ENCODE assay signal across 9 mouse cellular contexts in the genomic region with DNA sequence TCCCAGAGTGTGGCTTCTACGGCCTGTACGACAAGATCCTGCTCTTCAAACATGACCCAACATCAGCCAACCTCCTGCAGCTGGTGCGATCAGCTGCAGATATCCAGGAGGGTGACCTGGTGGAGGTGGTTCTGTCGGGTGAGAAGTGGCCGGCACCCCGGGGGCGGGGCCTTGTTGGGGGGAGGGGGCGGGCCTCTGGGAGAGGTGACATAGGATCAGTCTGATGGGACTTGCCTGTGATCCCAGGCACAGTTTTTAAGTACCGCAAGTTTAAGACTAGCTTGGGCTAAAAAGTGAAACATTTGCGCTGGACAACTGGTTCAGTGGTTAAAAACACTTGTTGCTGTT. TPM values are rescaled to one million over a fixed set of nuclear protein-coding genes. Genes with fewer than 3 reads are reported as not detected.
DNase-seq lines count a peak whose midpoint lies in the region; ATAC-seq lines count a peak whose summit lies in the region.
"Had no signal": no experiment of that assay in that cellular context is flagged by ENCODE, and none has a peak within 500 bp of the region (broad histone marks: within the 10 kb centered on the region; RNA-seq: fewer than 3 reads in every experiment).

No protein-coding gene starts in this region.

- H3K27me3 ChIP-seq in heart, embryonic 10.5 days (ENCODE audit: insufficient read depth, poor library complexity, severe bottlenecking): 0 out of 2 replicates have a peak, but pooled peaks cover 3% of the 10 kb centered on the region
- no peaks in the 10 kb centered on the region for H3K27me3 ChIP-seq in neural tube, embryonic 11.5 days (ENCODE audit: control insufficient read depth, insufficient read depth, low read length)
- H3K27me3 ChIP-seq in limb, embryonic 11.5 days (ENCODE audit: control insufficient read depth, insufficient read depth, low read length): no peaks in the 10 kb centered on the region
- no peaks in the 10 kb centered on the region for H3K27me3 ChIP-seq in stomach, embryonic 14.5 days (ENCODE audit: control insufficient read depth, insufficient read depth, low read length)

- peak overlapping the region; percentile 12; the same call in 1 of the 2 replicates for H3K4me2 ChIP-seq in neural tube, embryonic 11.5 days (ENCODE audit: low read depth)
- H3K4me2 ChIP-seq in limb, embryonic 11.5 days (ENCODE audit: low read depth, severe bottlenecking): peak overlapping the region; percentile 99
- H3K4me2 ChIP-seq in stomach, embryonic 14.5 days (replicated peaks; ENCODE audit: low read depth, low read length): peak overlapping the region; percentile 83

- H3K9me3 ChIP-seq in heart, embryonic 10.5 days: no peaks in the 10 kb centered on the region
- no peaks in the 10 kb centered on the region for H3K9me3 ChIP-seq in neural tube, embryonic 11.5 days (ENCODE audit: control insufficient read depth, low read length)
- no peaks in the 10 kb centered on the region for H3K9me3 ChIP-seq in limb, embryonic 11.5 days (ENCODE audit: control insufficient read depth, low read length)
- no peaks in the 10 kb centered on the region for H3K9me3 ChIP-seq in stomach, embryonic 14.5 days (ENCODE audit: control insufficient read depth, low read depth, low read length)

- no peak for DNase-seq in heart, embryonic 10.5 days (ENCODE audit: low spot score)
- DNase-seq in heart, adult 9 months (ENCODE audit: low spot score in 2 of 2): no peak
- DNase-seq in neural tube, embryonic 11.5 days (ENCODE audit: low spot score): no peak
- no peak for DNase-seq in neural tube, embryonic 10.5 days (ENCODE audit: extremely low spot score, low spot score)
- DNase-seq in limb, embryonic 11.5 days (ENCODE audit: low spot score): no peak
- no peak for DNase-seq in right cerebral cortex, adult 18-20 months
- no peak for DNase-seq in urinary bladder, postnatal 36 days (ENCODE audit: low spot score in 2 of 2)

- peaks cover 44% of the 10 kb centered on the region for H3K4me1 ChIP-seq in heart, embryonic 10.5 days
- peaks cover 14% of the 10 kb centered on the region for H3K4me1 ChIP-seq in neural tube, embryonic 11.5 days (ENCODE audit: control insufficient read depth, insufficient read depth, low read length)
- H3K4me1 ChIP-seq in limb, embryonic 11.5 days (ENCODE audit: control insufficient read depth, insufficient read depth, low read length): peaks cover 22% of the 10 kb centered on the region
- peaks cover 20% of the 10 kb centered on the region; the same call in 1 of the 2 replicates for H3K4me1 ChIP-seq in stomach, embryonic 14.5 days (ENCODE audit: control insufficient read depth, insufficient read depth, low read length)

- H3K4me3 ChIP-seq in heart, embryonic 10.5 days: peak overlapping the region; percentile 73
- no peak overlapping the region for H3K4me3 ChIP-seq in neural tube, embryonic 11.5 days (ENCODE audit: low read depth, low read length)
- peak overlapping the region; percentile 14; the same call in 1 of the 2 replicates for H3K4me3 ChIP-seq in limb, embryonic 11.5 days (ENCODE audit: low read depth, low read length)
- H3K4me3 ChIP-seq in stomach, embryonic 14.5 days (ENCODE audit: low read depth, low read length): peak overlapping the region; percentile 17

- 28% methylated on average over 10 of the region's 10 CpGs for WGBS in heart, embryonic 10.5 days
- 38% methylated on average over 10 of the region's 10 CpGs for WGBS in neural tube, embryonic 11.5 days
- WGBS in limb, embryonic 11.5 days: 34% methylated on average over 10 of the region's 10 CpGs
- WGBS in stomach, embryonic 14.5 days: 31% methylated on average over 10 of the region's 10 CpGs

- H3K36me3 ChIP-seq in heart, embryonic 10.5 days: peaks cover 50% of the 10 kb centered on the region
- peaks cover 9% of the 10 kb centered on the region for H3K36me3 ChIP-seq in neural tube, embryonic 11.5 days (ENCODE audit: control insufficient read depth, insufficient read depth, low read length)
- H3K36me3 ChIP-seq in limb, embryonic 11.5 days (ENCODE audit: control insufficient read depth, insufficient read depth, low read length): peaks cover 12% of the 10 kb centered on the region; the same call in 1 of the 2 replicates
- H3K36me3 ChIP-seq in stomach, embryonic 14.5 days (ENCODE audit: control insufficient read depth, insufficient read depth, low read length): peaks cover 4% of the 10 kb centered on the region

- peak overlapping the region; percentile 79; the same call in 1 of the 2 replicates for H3K27ac ChIP-seq in heart, embryonic 10.5 days
- H3K27ac ChIP-seq in neural tube, embryonic 11.5 days (ENCODE audit: low read depth, low read length): no peak overlapping the region
- H3K27ac ChIP-seq in limb, embryonic 11.5 days (replicated peaks; ENCODE audit: low read depth, low read length): peak overlapping the region; percentile 30; the same call in 1 of the 2 replicates
- peak overlapping the region; percentile 63; the same call in 1 of the 2 replicates for H3K27ac ChIP-seq in stomach, embryonic 14.5 days (ENCODE audit: low read length)

- 0 out of 2 replicates have a peak overlapping the region, but pooled peaks have one; percentile 22 for H3K9ac ChIP-seq in neural tube, embryonic 11.5 days (ENCODE audit: low read length)
- H3K9ac ChIP-seq in limb, embryonic 11.5 days (ENCODE audit: low read length): peak overlapping the region; percentile 45
- peak overlapping the region; percentile 33; the same call in 1 of the 2 replicates for H3K9ac ChIP-seq in stomach, embryonic 14.5 days (replicated peaks; ENCODE audit: low read depth, low read length)

- no peak for ATAC-seq in neural tube, embryonic 11.5 days (ENCODE audit: insufficient read depth, low FRiP score, low TSS enrichment)
- no peak for ATAC-seq in limb, embryonic 11.5 days (ENCODE audit: insufficient number of reproducible peaks, low FRiP score, low TSS enrichment, low read depth)
- no peak for ATAC-seq in stomach, embryonic 14.5 days (ENCODE audit: insufficient number of reproducible peaks, insufficient read depth, low FRiP score, low read depth)

RNA-seq across cellular contexts. Expression of a gene that starts 3.1 kb away (rescaled TPM):
- 8.9 and 9.4 TPM in 2 replicates for polyA plus RNA-seq in heart, embryonic 10.5 days (2016; fragmentation: Nextera tagmentation; extraction: Ambion mirVana)
- 10.9 and 11.2 TPM in 2 replicates for polyA plus RNA-seq in neural tube, embryonic 11.5 days (2014; fragmentation: Nextera tagmentation; extraction: Ambion mirVana)
- polyA plus RNA-seq in limb, embryonic 11.5 days (2014; fragmentation: Nextera tagmentation; extraction: Ambion mirVana): 16.6 and 16.8 TPM in 2 replicates
- 14.2 and 14.6 TPM in 2 replicates for polyA plus RNA-seq in stomach, embryonic 14.5 days (2014; fragmentation: Nextera tagmentation; extraction: Ambion mirVana)

RNA-seq across cellular contexts. Expression of a gene that starts 29.3 kb away (rescaled TPM):
- 29.5 and 36.7 TPM in 2 replicates for polyA plus RNA-seq in heart, embryonic 10.5 days (2016; fragmentation: Nextera tagmentation; extraction: Ambion mirVana)
- 24.3 and 24.4 TPM in 2 replicates for polyA plus RNA-seq in neural tube, embryonic 11.5 days (2014; fragmentation: Nextera tagmentation; extraction: Ambion mirVana)
- polyA plus RNA-seq in limb, embryonic 11.5 days (2014; fragmentation: Nextera tagmentation; extraction: Ambion mirVana): 25.4 and 29.3 TPM in 2 replicates
- 23.8 and 25.8 TPM in 2 replicates for polyA plus RNA-seq in stomach, embryonic 14.5 days (2014; fragmentation: Nextera tagmentation; extraction: Ambion mirVana)

RNA-seq across cellular contexts. Expression of a gene that starts 29.3 kb away (rescaled TPM):
- 5.0 and 7.2 TPM in 2 replicates for polyA plus RNA-seq in heart, embryonic 10.5 days (2016; fragmentation: Nextera tagmentation; extraction: Ambion mirVana)
- polyA plus RNA-seq in neural tube, embryonic 11.5 days (2014; fragmentation: Nextera tagmentation; extraction: Ambion mirVana): 9.5 and 10.6 TPM in 2 replicates
- polyA plus RNA-seq in limb, embryonic 11.5 days (2014; fragmentation: Nextera tagmentation; extraction: Ambion mirVana): 14.6 and 15.7 TPM in 2 replicates
- polyA plus RNA-seq in stomach, embryonic 14.5 days (2014; fragmentation: Nextera tagmentation; extraction: Ambion mirVana): 5.5 and 6.1 TPM in 2 replicates
- polyA plus RNA-seq: inflammation-experienced regulatory T-cells, adult 6 months had no signal

RNA-seq across cellular contexts. Expression of a gene that starts 30.1 kb away (rescaled TPM):
- 101 and 107 TPM in 2 replicates for polyA plus RNA-seq in heart, embryonic 10.5 days (2016; fragmentation: Nextera tagmentation; extraction: Ambion mirVana)
- polyA plus RNA-seq in neural tube, embryonic 11.5 days (2014; fragmentation: Nextera tagmentation; extraction: Ambion mirVana): 140 and 143 TPM in 2 replicates
- polyA plus RNA-seq in limb, embryonic 11.5 days (2014; fragmentation: Nextera tagmentation; extraction: Ambion mirVana): 125 and 128 TPM in 2 replicates
- polyA plus RNA-seq in stomach, embryonic 14.5 days (2014; fragmentation: Nextera tagmentation; extraction: Ambion mirVana): 105 and 120 TPM in 2 replicates

RNA-seq across cellular contexts. Expression of a gene that starts 45.8 kb away (rescaled TPM):
- polyA plus RNA-seq in heart, embryonic 10.5 days (2016; fragmentation: Nextera tagmentation; extraction: Ambion mirVana): 3.0 and 6.3 TPM in 2 replicates
- 7.0 and 7.2 TPM in 2 replicates for polyA plus RNA-seq in neural tube, embryonic 11.5 days (2014; fragmentation: Nextera tagmentation; extraction: Ambion mirVana)
- polyA plus RNA-seq in limb, embryonic 11.5 days (2014; fragmentation: Nextera tagmentation; extraction: Ambion mirVana): 13.9 and 15.9 TPM in 2 replicates
- 12.8 and 12.9 TPM in 2 replicates for polyA plus RNA-seq in stomach, embryonic 14.5 days (2014; fragmentation: Nextera tagmentation; extraction: Ambion mirVana)
- polyA plus RNA-seq: inflammation-experienced regulatory T-cells, adult 6 months had no signal

Comparison
In these comparisons a context has a peak if more than half of its experiments do, and no peak if none do; other contexts are left out.
1. H3K4me2 ChIP-seq: peak in every context shown above with its lines; median percentile 99 in limb, embryonic 11.5 days; 83 in stomach, embryonic 14.5 days; 12 in neural tube, embryonic 11.5 days.